Mouse (Mus musculus): ENCODE data around the gene Iqgap1. TPM values are rescaled to one million over a fixed set of nuclear protein-coding genes. Genes with fewer than 3 reads are reported as not detected.
A peak's percentile ranks its signal among the peaks of the same experiment; 100 is the strongest.
"Not testable (repeated sequence)": the region's sequence is repeated elsewhere in the genome, so short reads cannot be mapped to it uniquely, and the experiment has no call there.

The Iqgap1 gene
- polyA plus RNA-seq, 1 experiment = 35.5 TPM

- TF ChIP-seq POLR2A (IDR thresholded peaks at IDR 0.05; ENCODE audit: control insufficient read depth, low read depth, low read length) (no peak), CTCF (IDR thresholded peaks at IDR 0.05; ENCODE audit: control insufficient read depth, insufficient read depth, insufficient replicate concordance, low read depth, low read length) (no peak)
- H3K27ac ChIP-seq (ENCODE audit: control insufficient read depth, insufficient read depth, low read depth, low read length) = no peak overlapping the region
- H3K27me3 ChIP-seq (ENCODE audit: control insufficient read depth, insufficient read depth, low read length) = no peaks in the 10 kb centered on the region
- H3K4me3 ChIP-seq (ENCODE audit: control insufficient read depth, low read depth, low read length) = no peak overlapping the region
- no peaks in the 10 kb centered on the region; the same call in 1 of the 2 replicates for H3K36me3 ChIP-seq (ENCODE audit: control insufficient read depth, insufficient read depth, low read length)
- H3K4me1 ChIP-seq (ENCODE audit: control insufficient read depth, insufficient read depth, low read length) = no peaks in the 10 kb centered on the region
Measured at GRCm38 (mm10) chr7:80766861-80767312, 58.9 kb downstream of the Iqgap1 start.

GRCm38 (mm10) chr7:80766072-80766471 is 59.7 kb downstream of the Iqgap1 start:
- TF ChIP-seq POLR2A (IDR thresholded peaks at IDR 0.05; ENCODE audit: control insufficient read depth, low read depth, low read length) = no peak
- no peak for TF ChIP-seq CTCF (IDR thresholded peaks at IDR 0.05; ENCODE audit: control insufficient read depth, insufficient read depth, insufficient replicate concordance, low read depth, low read length)
- Histone ChIP-seq H3K36me3 (ENCODE audit: control insufficient read depth, insufficient read depth, low read length) (no peaks in the 10 kb centered on the region; the same call in 1 of the 2 replicates), H3K4me3 (ENCODE audit: control insufficient read depth, low read depth, low read length) (no peak overlapping the region), H3K27me3 (ENCODE audit: control insufficient read depth, insufficient read depth, low read length) (no peaks in the 10 kb centered on the region), H3K27ac (ENCODE audit: control insufficient read depth, insufficient read depth, low read depth, low read length) (no peak overlapping the region), H3K4me1 (ENCODE audit: control insufficient read depth, insufficient read depth, low read length) (no peaks in the 10 kb centered on the region)

DNA sequence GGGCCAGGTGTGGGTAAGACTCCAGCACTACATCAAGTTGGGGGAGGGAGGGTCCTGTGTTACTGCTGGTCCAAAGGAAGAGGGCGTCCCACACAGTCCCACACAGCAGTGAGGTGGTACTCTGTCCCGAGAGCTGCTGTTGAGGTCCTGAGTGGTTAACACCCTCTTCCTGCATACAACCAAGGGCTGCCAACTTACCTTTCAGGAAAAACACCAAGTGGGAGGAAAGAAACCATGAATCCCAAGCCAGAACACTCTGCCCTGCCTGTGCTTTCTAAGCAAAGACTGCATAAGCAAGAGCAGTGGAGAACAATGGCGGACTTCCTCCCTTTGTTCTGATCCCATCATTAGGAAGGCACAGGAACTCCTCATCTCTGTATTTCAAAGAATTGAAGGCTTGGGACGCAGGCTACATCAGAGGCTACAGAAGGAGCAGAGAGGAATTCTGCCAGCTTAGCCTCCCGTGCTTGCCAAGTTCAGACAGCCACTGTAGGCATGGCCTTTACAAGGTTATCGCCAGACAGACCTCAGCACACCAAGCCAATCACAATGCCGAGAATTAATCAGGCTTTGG is 61.8 kb downstream of the Iqgap1 start:
- H3K4me3 ChIP-seq (ENCODE audit: control insufficient read depth, low read depth, low read length) = no peak overlapping the region
- TF ChIP-seq CTCF (IDR thresholded peaks at IDR 0.05; ENCODE audit: control insufficient read depth, insufficient read depth, insufficient replicate concordance, low read depth, low read length) = no peak
- TF ChIP-seq POLR2A (IDR thresholded peaks at IDR 0.05; ENCODE audit: control insufficient read depth, low read depth, low read length) = no peak
- no peak overlapping the region for H3K27ac ChIP-seq (ENCODE audit: control insufficient read depth, insufficient read depth, low read depth, low read length)
- H3K27me3 ChIP-seq (ENCODE audit: control insufficient read depth, insufficient read depth, low read length) = no peaks in the 10 kb centered on the region
- H3K4me1 ChIP-seq (ENCODE audit: control insufficient read depth, insufficient read depth, low read length) = no peaks in the 10 kb centered on the region
- H3K36me3 ChIP-seq (ENCODE audit: control insufficient read depth, insufficient read depth, low read length) = no peaks in the 10 kb centered on the region; the same call in 1 of the 2 replicates

DNA sequence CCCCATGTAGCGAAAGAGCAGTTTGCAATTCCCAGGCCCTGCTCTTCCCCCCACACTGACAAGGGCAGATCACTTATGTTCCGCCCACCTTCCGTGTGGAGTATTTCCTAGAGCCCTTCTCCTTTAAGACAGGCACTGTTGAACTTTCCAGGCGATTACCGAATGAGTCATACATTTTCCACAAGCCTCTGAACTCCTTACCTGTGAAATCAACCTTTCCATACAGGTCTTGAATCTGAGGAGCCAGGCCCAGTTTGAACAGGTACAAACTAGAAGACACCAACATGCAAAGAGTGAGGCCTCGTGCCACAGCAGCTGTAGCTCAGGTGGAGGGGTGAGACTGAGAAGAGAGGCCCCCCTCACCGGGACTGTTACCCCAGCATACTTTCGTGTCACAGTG is 63.5 kb downstream of the Iqgap1 start:
- Histone ChIP-seq H3K27ac (ENCODE audit: control insufficient read depth, insufficient read depth, low read depth, low read length) (no peak overlapping the region), H3K4me3 (ENCODE audit: control insufficient read depth, low read depth, low read length) (no peak overlapping the region)

DNA sequence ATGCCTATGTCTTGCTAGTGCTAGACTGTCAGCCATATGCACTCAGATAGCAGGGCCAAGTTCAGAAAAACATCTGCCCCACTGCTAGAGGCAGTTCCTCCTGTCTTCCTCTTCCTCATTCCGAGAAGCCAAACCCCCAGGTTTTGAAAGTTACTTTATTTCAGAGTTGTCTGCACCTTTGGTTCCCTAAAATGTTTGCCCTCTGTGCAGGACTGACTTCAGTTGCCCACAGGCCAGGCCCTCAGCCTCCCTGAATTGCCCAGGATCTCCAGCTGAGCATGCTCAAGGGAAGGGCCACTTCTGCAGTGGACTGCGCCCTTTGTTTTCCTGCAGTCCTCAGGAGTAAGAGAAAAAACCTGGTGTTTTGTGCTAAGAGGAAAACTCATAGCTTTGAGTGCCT is 71.7 kb downstream of the Iqgap1 start:
- no peaks in the 10 kb centered on the region for H3K4me1 ChIP-seq (ENCODE audit: control insufficient read depth, insufficient read depth, low read length)
- no peaks in the 10 kb centered on the region for H3K27me3 ChIP-seq (ENCODE audit: control insufficient read depth, insufficient read depth, low read length)
- no peak overlapping the region for H3K4me3 ChIP-seq (ENCODE audit: control insufficient read depth, low read depth, low read length)
- H3K27ac ChIP-seq (ENCODE audit: control insufficient read depth, insufficient read depth, low read depth, low read length) = no peak overlapping the region
- no peak for TF ChIP-seq POLR2A (IDR thresholded peaks at IDR 0.05; ENCODE audit: control insufficient read depth, low read depth, low read length)
- TF ChIP-seq CTCF (IDR thresholded peaks at IDR 0.05; ENCODE audit: control insufficient read depth, insufficient read depth, insufficient replicate concordance, low read depth, low read length) = no peak
- peaks cover 3% of the 10 kb centered on the region; the same call in 1 of the 2 replicates for H3K36me3 ChIP-seq (ENCODE audit: control insufficient read depth, insufficient read depth, low read length)

More for the DNA sequence above, 63.5 kb downstream of the Iqgap1 start:
- Histone ChIP-seq H3K27me3 (ENCODE audit: control insufficient read depth, insufficient read depth, low read length) (no peaks in the 10 kb centered on the region), H3K4me1 (ENCODE audit: control insufficient read depth, insufficient read depth, low read length) (no peaks in the 10 kb centered on the region), H3K36me3 (ENCODE audit: control insufficient read depth, insufficient read depth, low read length) (peaks cover 1% of the 10 kb centered on the region)
- no peak for TF ChIP-seq CTCF (IDR thresholded peaks at IDR 0.05; ENCODE audit: control insufficient read depth, insufficient read depth, insufficient replicate concordance, low read depth, low read length)
- no peak for TF ChIP-seq POLR2A (IDR thresholded peaks at IDR 0.05; ENCODE audit: control insufficient read depth, low read depth, low read length)

- peaks cover 4% of the 10 kb centered on the region for H3K36me3 ChIP-seq (ENCODE audit: control insufficient read depth, insufficient read depth, low read length)
- H3K27ac ChIP-seq (ENCODE audit: control insufficient read depth, insufficient read depth, low read depth, low read length) = no peak overlapping the region
- TF ChIP-seq POLR2A (IDR thresholded peaks at IDR 0.05; ENCODE audit: control insufficient read depth, low read depth, low read length) (no peak), CTCF (IDR thresholded peaks at IDR 0.05; ENCODE audit: control insufficient read depth, insufficient read depth, insufficient replicate concordance, low read depth, low read length) (no peak)
- H3K4me3 ChIP-seq (ENCODE audit: control insufficient read depth, low read depth, low read length) = peak overlapping the region; percentile 23
- H3K4me1 ChIP-seq (ENCODE audit: control insufficient read depth, insufficient read depth, low read length) = no peaks in the 10 kb centered on the region
- no peaks in the 10 kb centered on the region for H3K27me3 ChIP-seq (ENCODE audit: control insufficient read depth, insufficient read depth, low read length)
Measured at GRCm38 (mm10) chr7:80753613-80754012, 72.2 kb downstream of the Iqgap1 start.

- H3K36me3 ChIP-seq (ENCODE audit: control insufficient read depth, insufficient read depth, low read length) = peaks cover 4% of the 10 kb centered on the region
Measured at GRCm38 (mm10) chr7:80749624-80750023, 76.2 kb downstream of the Iqgap1 start.

GRCm38 (mm10) chr7:80749109-80749508 is 76.7 kb downstream of the Iqgap1 start:
- not testable (repeated sequence) for H3K27ac ChIP-seq (ENCODE audit: control insufficient read depth, insufficient read depth, low read depth, low read length); H3K27me3 ChIP-seq (ENCODE audit: control insufficient read depth, insufficient read depth, low read length); H3K4me3 ChIP-seq (ENCODE audit: control insufficient read depth, low read depth, low read length); H3K36me3 ChIP-seq (ENCODE audit: control insufficient read depth, insufficient read depth, low read length); H3K4me1 ChIP-seq (ENCODE audit: control insufficient read depth, insufficient read depth, low read length)

More at GRCm38 (mm10) chr7:80749624-80750023, 76.2 kb downstream of the Iqgap1 start:
- Histone ChIP-seq H3K27ac (ENCODE audit: control insufficient read depth, insufficient read depth, low read depth, low read length) (no peak overlapping the region), H3K4me1 (ENCODE audit: control insufficient read depth, insufficient read depth, low read length) (no peaks in the 10 kb centered on the region), H3K4me3 (ENCODE audit: control insufficient read depth, low read depth, low read length) (peak overlapping the region; percentile 41), H3K27me3 (ENCODE audit: control insufficient read depth, insufficient read depth, low read length) (no peaks in the 10 kb centered on the region)
- TF ChIP-seq POLR2A (IDR thresholded peaks at IDR 0.05; ENCODE audit: control insufficient read depth, low read depth, low read length) (no peak), CTCF (IDR thresholded peaks at IDR 0.05; ENCODE audit: control insufficient read depth, insufficient read depth, insufficient replicate concordance, low read depth, low read length) (no peak)

Data from testis, adult 2 months (tissue).